Mouse (Mus musculus) lung, adult 2 months (tissue): Measurements from ENCODE around the gene Rab8b.

Experiments used
- CTCF ChIP-seq: fragments of 200-500 bp; IDR thresholded peaks from 2 replicates; pipeline ENCODE4 v1.5.1; 2011; ENCODE audit warnings: mild to moderate bottlenecking, low read length, control low read depth; ENCODE audit not compliant: insufficient read depth
- POLR2A ChIP-seq: fragments of 200-500 bp; IDR thresholded peaks from 2 replicates; pipeline ENCODE4 v1.6.1; 2011; ENCODE audit warnings: low read depth, mild to moderate bottlenecking, control low read depth, low read length, borderline replicate concordance; ENCODE audit errors: extremely low read depth

- no peak for TF ChIP-seq CTCF
- TF ChIP-seq POLR2A: no peak
Measured at GRCm38 (mm10) chr9:66895035-66895779, 24.3 kb downstream of the Rab8b start.
